Mouse (Mus musculus) left cerebral cortex, postnatal 36 days (tissue): ENCODE results near the gene Fbxo41. TPM values are rescaled to one million over a fixed set of nuclear protein-coding genes. Genes with fewer than 3 reads are reported as not detected.

Source experiments
- total RNA-seq, 2 experiments: library from RNA; stranded (reverse); gene quantifications; 2 replicates each; pipeline ENCODE4 v1.2.3; 2021

The Fbxo41 gene
- total RNA-seq, 2 experiments from 2014 or later, result 106 to 110 TPM

Other genes with a start within 250 kb of the Fbxo41 start
- gene Sfxn5, start 169.6 kb downstream of the Fbxo41 start, total RNA-seq, result 100 to 1,000 TPM; 172 to 183 TPM
- 10 to 100 TPM; 67.8 to 76.6 TPM for gene Rab11fip5, start 128.4 kb downstream of the Fbxo41 start, total RNA-seq
- not detected for gene Noto, start 79.1 kb downstream of the Fbxo41 start, total RNA-seq
- 10 to 100 TPM; 40.1 to 43.8 TPM for gene Smyd5, start 71.0 kb downstream of the Fbxo41 start, total RNA-seq
- gene Cct7, start 51.5 kb downstream of the Fbxo41 start, total RNA-seq, result 100 to 1,000 TPM; 203 to 224 TPM
- 10 to 100 TPM; 24.6 to 31.4 TPM for gene Pradc1, start 51.0 kb downstream of the Fbxo41 start, total RNA-seq
- 10 to 100 TPM; 37.5 to 60.8 TPM for gene Egr4, start 10.6 kb upstream of the Fbxo41 start, total RNA-seq
- 10 to 100 TPM in 1 of 2 experiments, 1 to 10 TPM in 1; 6.7 to 11.0 TPM for gene Alms1, start 84.5 kb upstream of the Fbxo41 start, total RNA-seq
- 1 to 10 TPM; 3.4 to 4.2 TPM for gene Nat8f7, start 210.2 kb upstream of the Fbxo41 start, total RNA-seq